Mouse (Mus musculus) heart, adult 18-20 months (tissue): ENCODE measurements around the gene Btbd35f16. TPM values are rescaled to one million over a fixed set of nuclear protein-coding genes. Genes with fewer than 3 reads are reported as not detected.
"Not testable (repeated sequence)": the region's sequence is repeated elsewhere in the genome, so short reads cannot be mapped to it uniquely, and the experiment has no call there.

Source experiments
- DNase-seq, 2 experiments: peaks; one replicate each; pipeline ENCODE4 v3.0.0; 2021 to 2022; ENCODE audit warnings: mixed read lengths in 1 of 2
- long read RNA-seq, 2 experiments: library from polyadenylated mRNA; stranded (forward); transcript quantifications; one replicate each; pipeline ENCODE4 v2.0.0; 2021
- total RNA-seq, 2 experiments: library from RNA; stranded (reverse); gene quantifications; 2 replicates each; pipeline ENCODE4 v1.2.3; 2021

The Btbd35f16 gene
- total RNA-seq: not detected
- long read RNA-seq, experiment 1: 0 reads
- long read RNA-seq, experiment 2: 0 reads

DNA sequence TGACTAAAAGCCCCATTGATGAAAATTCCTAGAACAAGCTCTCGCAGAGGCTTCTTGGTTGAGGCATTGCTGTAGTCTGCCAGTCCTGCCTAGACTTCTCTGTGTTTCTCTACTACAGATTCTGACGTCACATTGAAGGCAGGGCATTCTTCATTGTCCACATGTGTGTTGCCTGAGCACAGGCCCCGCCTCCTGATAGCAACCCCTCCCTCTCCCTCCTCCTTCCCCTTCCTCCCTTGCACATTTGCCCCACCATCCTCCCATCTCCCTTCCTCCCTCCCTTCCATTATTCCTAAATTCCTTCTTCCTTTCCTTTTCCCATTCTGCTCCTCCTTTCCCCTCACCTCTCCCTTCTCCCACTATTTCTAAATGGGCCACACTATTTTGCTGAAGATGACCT lies at the start of gene Btbd35f16:
Btbd35f16 (minus strand) TSS at position 101 of the 400 bp plus-strand sequence.
- DNase-seq: not testable (repeated sequence)

Other genes with a start within 250 kb of the Btbd35f16 start
- gene Btbd35f10, start 204.1 kb downstream of the Btbd35f16 start, total RNA-seq: not detected
- gene Btbd35f3, start 80.7 kb upstream of the Btbd35f16 start, total RNA-seq: not detected
- not detected for gene Btbd35f28, start 239.6 kb upstream of the Btbd35f16 start, total RNA-seq